Mouse (Mus musculus) thymus, postnatal 36 days (tissue): ENCODE results near the gene Lrrc75a.
"Not testable (repeated sequence)": the region's sequence is repeated elsewhere in the genome, so short reads cannot be mapped to it uniquely, and the experiment has no call there.

ENCODE experiments used
- DNase-seq, 2 experiments: peaks; one replicate each; pipeline ENCODE4 v3.0.0; 2022; ENCODE audit warnings: mixed read lengths in 2 of 2

Lrrc75a gene

DNA sequence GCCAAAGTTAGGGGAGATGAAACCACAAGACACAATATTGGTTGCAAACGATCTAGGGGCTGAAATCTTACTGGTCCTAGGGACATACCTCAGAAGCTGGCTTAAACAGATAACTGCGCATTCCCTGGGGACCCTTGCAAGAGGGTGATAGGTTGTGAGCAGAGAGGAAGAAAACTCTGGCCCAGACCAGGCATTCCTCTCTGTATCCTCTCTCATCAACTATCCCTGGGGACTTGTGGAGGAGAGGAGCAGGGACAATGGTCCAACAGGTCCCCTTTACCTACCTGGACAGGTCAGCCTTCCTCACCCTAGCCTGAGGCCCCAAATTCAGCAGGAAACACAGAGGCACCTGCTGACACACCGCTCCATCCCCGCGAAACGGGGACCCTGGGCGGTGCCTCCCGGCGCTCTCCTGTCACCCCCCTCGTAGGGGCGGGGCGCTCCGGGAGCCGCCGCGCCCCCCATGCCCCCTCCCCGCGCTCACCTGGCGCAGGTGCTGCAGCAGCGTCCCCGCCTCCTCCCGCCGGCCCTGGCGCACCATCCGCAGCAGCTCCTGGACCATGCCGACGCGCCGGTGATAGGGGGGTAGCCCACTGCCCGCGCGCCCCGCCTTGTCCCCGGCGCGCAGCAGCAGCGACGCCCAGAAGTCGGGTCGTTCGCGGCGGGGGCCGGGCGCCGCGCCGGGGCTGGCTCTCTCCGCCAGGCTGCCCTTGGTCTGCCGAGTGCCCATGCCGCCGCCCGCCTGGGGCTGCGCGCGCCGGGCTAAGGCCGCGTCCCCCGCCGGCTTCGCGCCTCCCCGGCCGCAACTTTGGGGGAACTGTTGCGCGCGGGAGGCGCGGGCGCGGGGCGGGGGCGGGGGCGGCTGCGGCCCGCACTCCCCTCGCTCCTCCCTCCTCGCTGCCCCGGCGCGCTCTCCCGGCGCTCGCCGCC is at the start of gene Lrrc75a:
Gene Lrrc75a, minus strand, starts transcription at position 863 of the 930 bp plus-strand sequence.
- peak in 1 of 2 experiments; percentile 64 for DNase-seq

DNA sequence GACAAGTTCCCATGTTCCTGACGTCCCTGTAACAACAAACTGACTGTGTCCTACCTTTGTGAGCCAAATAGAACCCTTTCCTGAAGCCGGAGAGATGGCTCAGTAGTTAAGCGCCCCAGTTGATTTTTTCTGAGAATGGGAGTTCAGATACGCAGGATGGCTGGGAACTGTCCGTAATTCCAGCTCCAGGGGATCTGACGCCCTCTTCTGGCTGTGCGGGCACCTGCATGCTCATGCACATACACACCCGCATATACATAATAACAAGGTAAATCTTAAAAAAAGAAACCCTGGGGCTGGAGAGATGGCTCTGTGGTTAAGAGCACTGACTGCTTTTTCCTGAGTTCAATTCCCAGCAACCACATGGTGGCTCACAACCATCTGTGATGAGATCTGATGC is 46.8 kb upstream of the Lrrc75a start:
- DNase-seq, result no peak

DNA sequence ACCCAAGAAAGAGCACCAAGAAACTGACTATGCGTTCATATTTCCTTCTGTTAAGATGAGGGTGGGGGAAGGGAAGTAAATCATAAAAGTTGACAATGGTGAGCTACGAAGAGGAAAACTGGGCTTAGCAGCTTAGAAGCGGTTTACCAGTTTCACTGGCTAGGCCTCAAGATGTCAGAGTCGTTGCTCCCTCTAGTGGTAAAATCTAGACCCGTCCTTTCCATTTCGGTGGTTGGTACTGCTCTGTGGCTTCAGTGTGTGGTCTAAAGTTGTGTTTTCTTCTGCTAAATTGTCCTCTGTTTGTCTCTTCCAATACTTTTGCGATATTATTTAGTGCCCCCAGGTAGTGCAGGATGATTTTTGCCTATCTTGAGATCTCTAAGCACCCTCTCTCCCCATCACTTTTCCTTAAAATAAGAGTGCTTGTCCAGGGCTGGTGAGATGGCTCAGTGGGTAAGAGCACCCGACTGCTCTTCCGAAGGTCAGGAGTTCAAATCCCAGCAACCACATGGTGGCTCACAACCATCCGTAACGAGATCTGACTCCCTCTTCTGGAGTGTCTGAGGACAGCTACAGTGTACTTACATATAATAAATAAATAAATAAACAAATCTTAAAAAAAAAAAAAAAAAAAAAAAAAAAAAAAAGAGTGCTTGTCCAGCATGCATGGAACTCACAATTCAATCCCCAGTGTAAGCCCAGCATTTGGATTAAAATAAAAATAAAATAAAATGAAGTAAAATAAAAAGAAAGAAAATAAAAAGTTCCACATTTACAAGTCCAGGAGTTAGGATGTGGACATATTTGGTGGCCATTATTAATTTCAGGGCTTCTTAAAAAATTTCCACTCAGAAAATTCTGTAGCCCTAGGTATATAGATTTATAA is 45.2 kb upstream of the Lrrc75a start:
- DNase-seq, result no peak

DNA sequence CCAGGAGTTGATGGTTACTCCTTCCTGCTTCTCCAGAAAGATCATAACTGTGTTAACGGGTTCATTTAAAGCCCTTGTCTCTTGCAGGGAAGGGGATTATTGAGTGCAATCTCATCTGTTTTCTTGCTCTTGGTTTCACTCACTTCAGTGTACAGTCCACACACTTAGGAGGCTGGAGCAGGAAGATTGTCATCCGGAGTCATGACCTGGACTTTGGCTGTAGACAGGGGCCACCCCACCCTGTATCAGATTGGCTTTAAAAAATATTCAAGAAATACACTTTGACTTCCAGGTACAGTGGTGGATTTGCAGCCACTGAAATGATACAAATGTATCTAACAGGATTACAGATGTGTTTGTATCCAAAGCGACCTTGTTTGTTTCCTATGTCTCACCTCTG is 43.3 kb upstream of the Lrrc75a start:
- no peak for DNase-seq

DNA sequence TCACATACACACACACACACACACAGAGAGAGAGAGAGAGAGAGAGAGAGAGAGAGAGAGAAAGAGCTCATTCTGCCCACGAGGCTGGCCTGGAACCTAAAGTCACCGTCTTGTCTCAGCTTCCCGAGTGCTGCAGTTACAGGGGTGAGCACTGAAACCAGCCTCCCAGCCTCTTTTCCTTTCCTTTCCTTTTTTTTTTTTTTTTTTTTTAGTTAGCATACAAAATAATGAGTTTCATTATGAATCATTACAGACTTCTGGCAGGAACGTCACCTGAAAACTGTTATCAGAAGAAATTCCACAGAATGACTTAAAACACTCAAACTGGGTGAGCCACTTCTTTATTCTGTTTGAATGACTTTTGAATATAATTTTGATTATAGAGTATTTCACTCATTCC is 31.6 kb upstream of the Lrrc75a start:
- no peak for DNase-seq

DNA sequence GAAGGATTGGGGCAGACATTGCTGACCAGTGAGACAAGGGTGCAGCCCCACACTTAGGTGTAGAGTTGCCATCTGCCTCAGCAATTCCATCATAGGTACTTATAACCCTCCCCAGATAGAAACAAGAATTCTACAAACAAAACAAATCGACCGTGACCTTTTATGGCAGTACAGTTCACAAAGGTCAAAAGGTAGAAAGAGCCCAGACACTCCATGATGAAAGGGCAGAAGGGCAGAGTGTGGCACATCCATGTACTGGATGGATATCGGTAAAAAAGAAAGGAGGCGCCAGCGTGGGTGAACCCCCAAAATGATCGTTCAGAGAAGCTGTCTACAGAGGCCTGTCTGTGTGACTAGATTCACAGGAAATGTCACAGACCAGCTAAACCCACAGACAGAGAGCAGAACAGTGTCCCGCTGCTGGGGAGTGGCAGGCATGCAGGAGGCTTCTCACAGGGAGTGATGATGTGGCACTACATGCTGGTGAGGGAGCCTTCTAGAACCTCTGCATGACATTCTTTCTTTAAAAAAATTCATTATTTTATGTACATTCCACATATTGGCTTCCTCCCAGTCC is 30.5 kb upstream of the Lrrc75a start:
- no peak for DNase-seq

DNA sequence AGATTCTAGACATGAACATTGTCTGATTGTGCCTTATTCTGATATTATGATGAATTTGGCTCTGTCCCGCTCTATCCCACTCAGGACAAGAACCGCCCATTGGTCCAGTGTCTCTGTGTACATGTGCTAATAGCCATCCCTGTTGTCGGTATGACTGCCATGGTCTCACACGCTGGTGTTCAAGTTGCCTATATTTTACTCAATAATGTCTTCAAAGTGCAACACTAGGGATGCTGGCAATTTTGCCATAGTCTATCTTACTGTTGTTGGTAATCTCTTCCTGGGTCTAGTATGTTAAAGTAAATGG is 27.9 kb upstream of the Lrrc75a start:
- no peak for DNase-seq

DNA sequence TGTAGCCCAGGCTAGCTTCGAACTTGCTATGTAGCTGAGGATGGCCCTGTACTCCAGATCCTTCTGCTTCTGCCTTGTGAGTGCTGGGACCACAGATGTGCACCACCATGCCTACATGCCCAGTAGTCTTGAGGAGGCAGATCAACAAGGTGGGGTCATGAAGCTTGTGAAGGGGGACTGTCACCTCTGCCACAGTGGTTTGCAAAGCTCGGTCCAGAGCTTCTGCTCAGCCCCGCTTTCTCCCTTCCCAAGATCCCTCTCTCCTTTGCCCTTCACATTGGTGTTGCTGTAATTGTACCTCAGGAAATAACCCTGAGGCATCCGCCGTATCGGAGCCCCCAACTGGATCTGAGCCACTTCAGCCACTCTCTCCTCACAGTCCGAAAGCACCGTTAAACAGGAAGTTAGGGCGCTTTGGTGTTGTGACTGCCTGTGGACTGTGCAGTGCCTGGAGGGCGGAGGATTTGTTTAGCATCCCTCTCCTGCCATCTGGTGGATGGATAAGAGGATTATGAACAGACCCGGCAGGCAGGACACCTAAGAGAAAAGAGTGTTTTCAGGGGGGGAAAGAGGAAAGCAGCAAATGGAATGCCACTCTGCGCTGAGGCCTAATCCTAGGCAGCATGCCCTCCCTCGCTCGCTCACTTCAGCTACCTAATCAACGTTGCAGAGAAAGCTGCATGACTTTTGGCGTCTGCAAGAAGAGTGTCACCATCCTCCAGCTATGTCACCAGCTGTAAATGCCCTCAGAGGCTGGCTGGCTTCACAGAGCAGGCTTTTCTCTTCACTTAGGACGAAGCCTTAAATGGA is 27.4 kb upstream of the Lrrc75a start:
- DNase-seq, result peak; percentile 40 to 53

DNA sequence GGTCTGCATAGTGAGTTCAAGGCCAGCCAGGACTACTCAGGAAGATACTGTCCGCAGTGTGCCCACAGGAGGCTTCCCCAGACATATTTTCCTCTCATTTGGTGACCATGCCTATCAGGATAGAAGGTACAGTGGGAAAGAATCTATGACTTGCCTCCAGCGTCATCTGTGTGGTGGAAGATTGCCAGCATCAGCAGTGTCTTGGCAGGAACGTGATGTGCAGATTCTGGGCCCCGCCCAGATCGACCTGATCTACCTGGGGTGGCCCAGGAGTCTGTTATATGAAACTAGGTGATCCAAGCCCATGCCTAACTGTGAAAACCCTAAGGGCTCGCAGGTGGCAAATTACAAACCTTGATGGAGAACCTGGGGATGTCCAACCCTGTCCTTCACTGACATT is 21.7 kb upstream of the Lrrc75a start:
- no peak for DNase-seq

DNA sequence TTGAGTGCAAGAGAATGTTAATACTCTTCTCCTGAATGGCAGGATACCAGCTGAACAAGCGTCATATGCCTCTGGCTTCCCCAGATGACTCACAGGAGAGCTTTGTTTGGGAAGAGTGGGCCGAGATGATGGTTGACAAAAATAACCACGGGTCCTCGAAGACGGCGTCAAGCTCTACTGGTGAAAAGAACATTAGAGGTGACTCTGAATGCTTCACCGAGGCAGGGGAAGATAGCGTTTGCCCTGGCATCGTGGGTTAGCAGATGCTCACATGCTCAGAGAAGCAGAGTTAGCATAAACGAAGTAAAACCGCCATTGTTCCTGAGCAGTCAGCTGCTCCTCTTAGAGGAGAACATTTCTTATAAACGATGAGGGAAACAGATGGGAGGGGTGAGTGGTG is 21.1 kb upstream of the Lrrc75a start:
- no peak for DNase-seq

DNA sequence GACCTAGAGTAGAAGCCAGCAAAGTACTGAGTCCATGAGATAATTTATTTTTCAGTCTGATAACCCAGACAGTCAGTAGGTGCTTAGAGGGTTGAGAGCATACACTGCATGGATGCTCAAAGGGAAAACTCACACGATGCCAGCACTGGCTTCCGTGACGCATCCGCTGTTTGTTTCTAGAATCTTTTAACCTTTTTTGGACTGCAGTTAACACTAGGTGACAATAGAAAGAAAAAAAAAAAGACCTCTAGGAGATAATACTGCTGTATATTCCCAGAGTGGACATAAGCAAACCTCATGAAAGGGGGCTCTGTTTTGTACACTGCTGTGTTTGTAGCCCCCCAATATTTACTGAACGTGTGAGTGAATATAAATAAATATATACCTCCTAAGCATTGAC is 20.7 kb upstream of the Lrrc75a start:
- no peak for DNase-seq

DNA sequence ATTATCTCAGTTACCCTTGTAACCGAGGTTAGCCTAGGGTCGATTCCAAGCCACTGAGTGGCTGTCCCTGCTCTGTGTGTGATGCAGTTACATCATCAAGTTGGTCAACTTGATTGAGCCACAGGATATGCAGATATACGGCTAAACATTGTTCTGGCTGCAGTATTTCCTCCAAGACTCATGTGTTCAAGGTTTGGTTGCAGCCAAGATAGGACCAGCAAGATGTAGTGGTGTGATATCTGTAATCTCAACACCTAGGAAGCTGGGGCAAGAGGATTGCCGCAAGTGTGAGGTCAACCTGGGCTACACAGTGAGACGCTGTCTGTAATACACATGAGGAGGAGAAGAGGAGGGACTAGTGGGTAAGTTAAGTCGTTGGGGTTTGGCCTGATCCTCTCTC is 15.9 kb upstream of the Lrrc75a start:
- DNase-seq, result no peak

DNA sequence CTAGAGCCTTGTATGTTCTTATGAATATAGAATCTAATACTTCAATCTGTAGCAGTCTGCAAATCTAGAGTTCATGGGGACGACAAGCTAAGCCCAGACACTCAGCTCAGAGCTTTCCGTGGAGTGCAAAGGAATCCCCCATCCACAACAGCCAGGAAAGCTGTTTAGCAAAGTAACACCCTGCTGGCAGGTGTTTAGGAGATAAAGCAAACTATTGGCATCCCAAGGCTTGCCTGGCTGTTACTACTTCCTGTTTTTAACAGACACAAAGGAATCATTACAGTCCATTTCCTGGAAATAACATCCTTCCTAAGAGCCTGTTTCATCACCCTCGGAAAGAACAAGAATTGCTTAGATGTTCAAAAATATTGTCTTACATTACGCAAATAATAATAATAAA is 12.6 kb upstream of the Lrrc75a start:
- DNase-seq, result no peak

DNA sequence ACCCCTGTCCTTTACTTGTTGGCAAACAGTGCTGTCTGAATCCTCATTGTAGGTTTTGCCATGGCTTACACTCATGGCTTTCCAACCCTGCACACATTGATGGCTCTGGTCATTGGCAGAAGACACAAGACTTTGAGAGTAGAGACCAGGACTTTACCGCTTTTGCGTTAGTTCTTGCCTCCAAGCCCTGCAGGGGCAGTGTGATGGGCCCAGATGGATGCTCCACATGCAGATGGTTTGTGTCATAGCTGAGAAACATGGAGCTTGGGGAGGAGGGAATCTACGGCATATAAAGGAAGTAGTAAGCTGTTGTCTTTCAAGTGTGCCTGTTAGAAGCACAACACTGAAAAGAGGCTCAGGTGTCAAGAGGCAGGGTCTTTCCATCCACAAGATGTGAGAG is 3.8 kb upstream of the Lrrc75a start:
- no peak for DNase-seq

DNA sequence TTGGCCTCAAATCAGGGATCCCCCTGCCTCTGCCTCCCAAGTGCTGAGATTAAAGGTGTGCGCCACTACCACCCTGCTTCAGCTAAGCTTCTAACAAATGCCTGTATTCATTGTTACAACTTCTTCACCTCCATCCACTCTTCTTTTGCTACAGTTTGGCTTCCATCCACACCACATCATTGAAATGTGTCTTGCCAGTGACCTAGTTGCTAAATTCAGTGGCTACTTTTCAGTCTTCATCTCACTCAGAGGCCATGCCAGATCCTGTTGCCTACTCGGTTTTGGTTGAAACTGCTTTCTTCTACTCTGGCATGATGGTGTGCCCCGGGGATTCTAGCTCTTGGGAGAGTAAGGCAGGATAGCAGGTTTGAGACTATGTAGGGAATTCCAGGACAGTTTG is 3.2 kb upstream of the Lrrc75a start:
- DNase-seq, result no peak

DNA sequence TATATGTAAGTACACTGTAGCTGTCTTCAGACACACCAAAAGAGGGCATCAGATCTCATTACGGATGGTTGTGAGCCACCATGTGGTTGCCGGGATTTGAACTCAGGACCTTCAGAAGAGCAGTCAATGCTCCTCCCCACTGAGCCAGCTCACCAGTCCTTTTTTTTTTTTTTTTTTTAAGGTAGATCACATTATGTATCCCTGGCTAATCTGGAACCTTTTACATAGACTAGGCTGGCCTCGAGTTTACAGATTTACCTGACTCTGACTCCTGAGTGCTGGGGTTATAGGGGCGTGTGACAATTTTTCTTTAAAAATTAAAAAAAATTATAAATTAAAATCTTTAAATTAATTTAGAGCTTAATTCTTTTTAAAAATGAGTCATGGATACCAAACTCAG is 1.5 kb upstream of the Lrrc75a start:
- not testable (repeated sequence) for DNase-seq

DNA sequence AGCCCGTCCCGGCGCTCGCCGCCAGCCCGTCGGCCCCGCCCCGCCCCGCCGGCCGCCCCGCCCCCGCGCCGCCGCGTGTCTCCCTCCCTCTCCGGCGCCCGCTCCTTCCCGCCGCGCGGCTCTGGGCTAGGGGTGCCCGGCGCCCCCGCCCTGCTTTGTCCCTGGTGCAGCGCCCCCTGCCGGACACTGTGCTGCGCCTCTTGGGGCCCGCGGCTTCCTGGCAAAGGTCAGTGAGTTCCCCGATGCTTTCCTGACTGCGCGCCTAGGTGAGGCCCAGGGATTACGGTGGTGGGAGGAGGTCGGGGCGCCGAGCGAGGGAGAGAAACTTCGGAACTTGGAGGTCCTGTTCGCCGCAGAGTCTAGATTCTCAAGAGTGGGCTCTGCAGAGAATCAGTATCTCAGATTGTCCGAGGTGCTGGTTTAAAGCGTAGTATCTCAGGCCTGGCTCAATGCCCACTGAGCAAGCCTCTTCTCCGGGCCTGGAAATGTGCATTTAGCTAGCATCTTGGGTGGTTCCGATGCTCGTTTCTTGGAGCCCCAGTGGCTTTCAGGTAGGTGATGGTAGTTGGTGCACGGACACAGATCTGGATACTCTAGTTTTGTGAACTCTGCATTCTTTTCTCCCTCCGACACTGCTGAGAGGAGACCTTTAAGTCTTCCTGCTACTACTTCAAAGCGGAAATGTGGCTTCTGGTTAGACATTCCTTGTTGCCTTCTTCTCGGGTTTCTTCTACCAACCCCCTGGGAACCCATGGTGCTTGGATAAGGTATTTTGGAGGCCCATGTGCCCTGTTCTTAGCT is 468 bp upstream of the Lrrc75a start, which contains the start of gene Mmgt2:
Gene Mmgt2, plus strand, starts transcription at position 74 of the 801 bp plus-strand sequence.
- peak; percentile 96 to 98 for DNase-seq

DNA sequence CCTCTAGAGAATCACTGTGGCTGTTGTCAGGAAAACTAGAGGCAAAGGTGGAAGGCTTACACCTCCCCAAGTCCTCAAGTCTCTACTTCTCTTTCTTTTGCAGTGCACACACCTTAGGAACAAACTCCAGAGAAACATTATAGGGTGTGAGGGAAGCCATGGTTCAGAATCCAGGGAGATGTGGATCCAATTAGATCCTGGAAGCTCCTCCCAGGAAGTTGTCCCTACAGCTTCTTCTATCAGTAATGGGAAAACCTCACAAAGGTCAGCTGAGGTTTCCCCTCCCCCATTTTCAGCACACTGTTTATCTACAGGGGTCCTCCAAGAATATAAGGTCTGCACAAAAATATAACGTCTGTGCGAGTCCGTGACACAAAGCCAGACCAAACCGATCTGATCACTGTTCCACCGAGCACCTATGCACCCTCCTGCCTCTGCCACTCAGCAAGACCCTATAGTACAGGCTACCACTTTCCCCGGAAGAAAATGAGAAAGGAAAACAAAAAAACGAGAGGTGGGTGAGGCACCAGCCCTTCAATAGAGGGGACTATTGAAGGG is 1.3 kb downstream of the Lrrc75a start:
- no peak for DNase-seq

DNA sequence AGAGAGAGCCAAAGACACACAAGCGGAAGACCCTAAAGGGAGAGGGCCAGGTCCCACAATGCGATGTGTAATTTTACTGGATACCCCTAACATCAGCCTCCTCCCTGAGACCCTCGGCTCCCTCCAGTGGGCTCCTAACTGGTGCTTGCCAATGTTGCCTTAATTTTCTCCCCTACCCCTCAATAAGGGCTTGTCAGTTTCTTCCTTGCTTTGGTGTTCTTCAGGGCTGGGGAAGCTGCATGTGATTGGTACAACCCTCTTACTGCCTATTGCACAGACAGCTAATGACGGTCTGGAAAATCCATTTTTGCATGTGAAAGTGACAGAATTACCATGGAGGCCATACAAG is 1.9 kb downstream of the Lrrc75a start:
- no peak for DNase-seq

DNA sequence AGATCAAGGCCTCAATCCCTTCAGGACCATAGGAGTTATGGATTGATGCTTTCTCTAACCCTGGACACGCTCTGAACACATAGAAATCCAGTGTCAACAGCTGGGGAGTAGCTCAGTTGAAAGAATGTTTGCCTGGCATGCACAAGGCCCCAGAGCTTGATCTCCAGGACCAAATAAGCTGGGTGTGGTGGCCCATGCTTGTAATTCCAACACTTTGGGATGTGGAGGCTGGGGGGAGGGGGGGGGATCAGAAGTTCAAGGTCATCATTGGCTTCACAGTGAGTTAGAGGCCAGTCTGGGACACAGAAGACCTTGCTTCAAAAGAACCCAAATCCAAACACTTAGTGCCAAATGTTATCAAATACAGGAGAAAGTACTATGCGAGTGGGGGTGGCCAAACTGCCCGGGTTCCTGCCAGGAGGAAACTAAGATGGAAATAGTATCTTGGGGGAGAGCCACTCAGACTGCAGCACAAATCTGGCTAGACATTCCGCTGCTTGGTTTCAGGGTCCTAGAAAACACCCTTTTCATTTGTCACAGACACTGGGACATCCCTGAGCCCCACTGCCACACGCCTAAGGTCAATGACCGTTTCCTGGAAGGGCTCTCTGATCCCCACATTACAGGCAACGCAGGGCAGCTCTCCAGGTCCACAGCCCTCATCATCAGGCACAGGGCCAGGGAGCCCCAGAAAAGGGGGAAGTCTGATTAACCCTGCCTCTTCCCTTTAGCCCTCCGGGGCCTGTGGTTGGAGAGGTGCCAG is 2.4 kb downstream of the Lrrc75a start:
- DNase-seq, result no peak

DNA sequence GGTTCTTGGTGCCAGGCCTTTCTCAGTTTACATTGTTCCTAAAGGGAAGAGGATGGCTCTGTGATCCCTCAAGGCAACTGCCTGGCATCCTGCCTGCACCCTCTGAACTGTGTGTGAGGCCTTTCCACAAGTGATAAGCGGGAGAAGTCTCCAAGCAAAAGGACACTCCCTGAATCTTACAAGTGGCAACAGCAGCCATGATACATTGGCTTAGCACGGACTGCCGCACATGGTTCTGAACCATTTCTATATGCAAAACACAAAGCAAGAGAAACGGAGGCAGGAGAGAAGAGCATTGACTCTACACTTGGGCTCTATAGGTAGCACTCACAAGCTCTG is 3.0 kb downstream of the Lrrc75a start:
- no peak for DNase-seq
